Mouse (Mus musculus) lung, postnatal 0 days (tissue): ENCODE results near the gene Hoxc6.

Source experiments
- CTCF ChIP-seq: IDR thresholded peaks from 2 replicates; pipeline ENCODE4 v1.5.1; 2016; ENCODE audit warnings: antibody characterized with exemption, mild to moderate bottlenecking
- EP300 ChIP-seq: IDR thresholded peaks from 2 replicates; pipeline ENCODE4 v1.6.1; 2016; ENCODE audit warnings: antibody characterized with exemption, mild to moderate bottlenecking, control low read depth

DNA sequence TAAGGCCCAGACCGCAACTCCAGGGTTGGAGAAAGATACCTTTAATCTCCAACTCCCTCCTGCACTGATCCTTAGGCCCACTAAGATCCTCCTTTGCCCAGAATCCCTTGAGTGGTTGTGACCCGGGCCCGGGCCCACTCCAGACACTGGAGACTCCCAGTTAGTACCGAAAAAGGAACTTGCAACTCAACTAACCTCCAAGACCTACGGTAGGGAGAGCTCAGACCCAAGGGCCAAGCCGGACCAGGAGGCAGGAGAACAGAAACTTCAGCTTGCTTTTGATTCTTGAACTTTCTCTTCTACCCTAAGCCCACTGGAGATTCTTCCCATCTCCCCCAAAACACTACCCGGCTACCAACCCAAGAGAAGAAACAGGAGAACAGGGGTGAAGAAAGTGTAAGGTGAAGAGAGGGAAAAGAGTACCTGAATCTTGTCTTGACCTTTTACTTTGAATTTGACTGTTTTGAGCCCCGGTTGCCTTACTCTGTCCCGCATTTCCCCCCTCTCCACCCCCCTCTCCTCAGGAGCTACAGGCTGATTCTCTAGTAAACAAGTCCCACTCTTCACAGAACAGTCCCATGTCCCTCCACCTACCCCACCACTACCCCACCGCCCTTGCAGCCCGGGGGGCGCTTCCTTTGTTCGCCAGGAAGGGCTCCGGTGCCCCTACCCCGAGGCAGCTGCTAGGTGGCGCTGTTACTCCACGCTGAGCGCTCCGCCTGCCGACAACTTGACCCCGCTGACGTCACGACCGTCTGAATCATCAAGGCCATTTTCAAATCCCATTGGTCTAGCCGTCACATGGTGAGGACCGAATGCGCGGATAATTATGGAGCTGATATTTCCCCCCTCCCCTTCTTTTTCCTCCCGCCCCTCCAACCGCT is 31.9 kb upstream of the Hoxc6 start:
- TF ChIP-seq CTCF (peak; percentile 77), EP300 (no peak)
